Mouse (Mus musculus): Measurements from ENCODE around the gene Cd4. TPM values are rescaled to one million over a fixed set of nuclear protein-coding genes. Genes with fewer than 3 reads are reported as not detected.

Cd4 gene
- total and polyA plus RNA-seq, 3 experiments, result 0.26 to 1.6 (median 0.34) TPM

DNA sequence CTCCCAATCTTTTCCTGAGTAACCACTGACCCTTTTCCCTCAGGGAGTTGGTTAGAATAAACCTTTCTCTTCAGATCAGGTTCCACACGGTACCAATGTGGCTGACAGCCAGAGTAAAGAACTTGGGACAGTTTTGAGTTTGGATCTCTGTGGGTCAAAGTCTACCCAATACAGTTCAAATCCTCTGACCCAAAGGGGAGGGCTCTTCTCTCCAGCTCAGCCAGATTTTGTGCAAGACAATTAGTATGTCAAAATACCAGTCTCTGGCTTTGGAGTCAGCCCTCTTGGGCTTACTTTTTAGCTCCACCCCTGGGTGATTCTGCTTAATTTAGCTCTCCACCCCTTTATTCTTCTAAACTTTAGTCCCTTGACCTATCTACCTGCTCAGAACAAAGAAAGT lies 42.2 kb upstream of the Cd4 start:
- H3K27me3 ChIP-seq (replicated peaks), result no peaks in the 10 kb centered on the region
- in situ Hi-C loops (cut with MboI; ENCODE audit: low pct_ligation_motif_present, low pct_unique_long_range_greater_than_20kb, low sequenced_read_pairs), result loop anchor here (10.0 kb wide), 1 partner anchor 85 kb away; the partner anchor contains the start of gene Gnb3
- no peak for DNase-seq (ENCODE audit: extremely low read depth)
- peaks cover 5 to 18% of the 10 kb centered on the region in 2 experiments for H3K4me1 ChIP-seq (ENCODE audit: control insufficient read depth in 1 of 2, insufficient read depth in 2 of 2)
- peaks cover 2% of the 10 kb centered on the region for H3K9me3 ChIP-seq (replicated peaks; ENCODE audit: low read length)
- no peak for TF ChIP-seq MEF2A (IDR thresholded peaks at IDR 0.05; ENCODE audit: borderline replicate concordance, low read depth, low read length)
- no peak for TF ChIP-seq NELFE (IDR thresholded peaks at IDR 0.05; ENCODE audit: low read depth, low read length)
- no peak for TF ChIP-seq MXI1 (IDR thresholded peaks at IDR 0.05; ENCODE audit: low read depth, low read length)
- no peak for TF ChIP-seq E2F4 (IDR thresholded peaks at IDR 0.05; ENCODE audit: insufficient replicate concordance, low read depth, low read length)
- no peak for TF ChIP-seq MAX (IDR thresholded peaks at IDR 0.05; ENCODE audit: low read length)
- no peak for TF ChIP-seq RCOR1 (conservative IDR thresholded peaks at IDR 0.05; ENCODE audit: low read depth, low read length)
- no peak for TF ChIP-seq UBTF (IDR thresholded peaks at IDR 0.05; ENCODE audit: low read depth, low read length)
- H3K4me2 ChIP-seq (ENCODE audit: insufficient read depth, low read depth, poor library complexity, severe bottlenecking), result peak overlapping the region; percentile 83
- no peak overlapping the region for H3K27ac ChIP-seq (ENCODE audit: insufficient read depth, low read depth)
- peaks cover 21 to 27% of the 10 kb centered on the region in 2 experiments for H3K36me3 ChIP-seq (replicated peaks in 1 of 2; ENCODE audit: control insufficient read depth in 1 of 2, insufficient read depth in 1 of 2, low read length in 1 of 2)
- dilution Hi-C loops (cut with MboI; ENCODE audit: extremely low pct_ligation_motif_present, extremely low pct_unique_long_range_greater_than_20kb, low sequenced_read_pairs), result no loop called here
- peak overlapping the region; percentile 54; the same call in 1 of the 2 replicates for H3K9ac ChIP-seq (ENCODE audit: insufficient read depth, low read depth)
- H3K79me2 ChIP-seq (replicated peaks; ENCODE audit: control insufficient read depth, extremely low read depth, insufficient read depth, poor library complexity, severe bottlenecking), result peaks cover 14% of the 10 kb centered on the region
- peak overlapping the region; percentile 22 to 95 (median 43) for H3K4me3 ChIP-seq (replicated peaks in 1 of 3; ENCODE audit: low read depth in 2 of 3, low read length in 2 of 3, poor library complexity in 1 of 3)

DNA sequence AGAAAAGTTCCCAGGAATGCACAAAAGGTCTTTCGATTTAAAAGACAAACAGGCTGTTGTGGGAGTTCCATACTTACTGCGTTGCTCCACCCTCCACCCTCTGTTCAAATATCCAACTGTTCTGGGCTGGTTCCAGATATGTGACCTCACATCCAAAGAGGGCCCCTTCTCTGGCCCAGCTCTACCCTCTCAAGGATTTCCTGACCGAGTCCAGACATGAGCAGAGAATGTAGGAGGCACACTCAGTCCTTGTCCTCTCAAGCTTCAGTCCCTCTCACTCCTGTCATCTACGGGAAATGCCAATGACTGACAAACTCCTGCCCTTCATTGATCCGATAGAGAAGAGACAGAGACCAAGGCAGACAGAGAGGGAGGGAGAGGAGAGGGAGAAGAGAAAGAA lies 37.9 kb upstream of the Cd4 start:
- no peak overlapping the region for H3K9ac ChIP-seq (ENCODE audit: insufficient read depth, low read depth)
- H3K27me3 ChIP-seq (replicated peaks), result no peaks in the 10 kb centered on the region
- dilution Hi-C loops (cut with MboI; ENCODE audit: extremely low pct_ligation_motif_present, extremely low pct_unique_long_range_greater_than_20kb, low sequenced_read_pairs), result no loop called here
- peaks cover 0 to 19% of the 10 kb centered on the region in 2 experiments; a peak in 3 of 4 replicates for H3K4me1 ChIP-seq (ENCODE audit: control insufficient read depth in 1 of 2, insufficient read depth in 2 of 2)
- H3K4me2 ChIP-seq (ENCODE audit: insufficient read depth, low read depth, poor library complexity, severe bottlenecking), result no peak overlapping the region
- H3K27ac ChIP-seq (ENCODE audit: insufficient read depth, low read depth), result no peak overlapping the region
- TF ChIP-seq NELFE (IDR thresholded peaks at IDR 0.05; ENCODE audit: low read depth, low read length), result no peak
- TF ChIP-seq USF2 (conservative IDR thresholded peaks at IDR 0.05; ENCODE audit: low read depth, low read length), result no peak
- no peak for TF ChIP-seq UBTF (IDR thresholded peaks at IDR 0.05; ENCODE audit: low read depth, low read length)
- TF ChIP-seq ZNF384 (IDR thresholded peaks at IDR 0.05; ENCODE audit: low read depth, low read length), result no peak
- no peak for TF ChIP-seq JUN (IDR thresholded peaks at IDR 0.05; ENCODE audit: insufficient read depth, low read depth, low read length)
- no peak for TF ChIP-seq MAZ (IDR thresholded peaks at IDR 0.05; ENCODE audit: low read depth, low read length)
- no peak for TF ChIP-seq HCFC1 (IDR thresholded peaks at IDR 0.05; ENCODE audit: low read depth, low read length)
- TF ChIP-seq BHLHE40 (IDR thresholded peaks at IDR 0.05; ENCODE audit: low read depth, low read length), result no peak
- TF ChIP-seq POLR2A (IDR thresholded peaks at IDR 0.05; ENCODE audit: low read depth, low read length), result no peak
- no peak for TF ChIP-seq EP300 (IDR thresholded peaks at IDR 0.05; ENCODE audit: low read length)
- TF ChIP-seq IRF4 (IDR thresholded peaks at IDR 0.05; ENCODE audit: low read depth, low read length), result no peak
- TF ChIP-seq MAFK (IDR thresholded peaks at IDR 0.05; ENCODE audit: insufficient replicate concordance, low read length), result no peak
- TF ChIP-seq ZKSCAN1 (IDR thresholded peaks at IDR 0.05; ENCODE audit: borderline replicate concordance, low read depth, low read length), result no peak
- TF ChIP-seq JUND (conservative IDR thresholded peaks at IDR 0.05; ENCODE audit: low read depth, low read length), result no peak
- TF ChIP-seq MXI1 (IDR thresholded peaks at IDR 0.05; ENCODE audit: low read depth, low read length), result no peak
- no peaks in the 10 kb centered on the region for H3K9me3 ChIP-seq (replicated peaks; ENCODE audit: low read length)
- no peaks in the 10 kb centered on the region for H3K36me3 ChIP-seq (replicated peaks in 1 of 2; ENCODE audit: control insufficient read depth in 1 of 2, insufficient read depth in 1 of 2, low read length in 1 of 2)
- in situ Hi-C loops (cut with MboI; ENCODE audit: low pct_ligation_motif_present, low pct_unique_long_range_greater_than_20kb, low sequenced_read_pairs), result no loop called here
- H3K4me3 ChIP-seq (replicated peaks in 1 of 3; ENCODE audit: low read depth in 2 of 3, low read length in 2 of 3, poor library complexity in 1 of 3), result no peak overlapping the region
- DNase-seq (ENCODE audit: extremely low read depth), result no peak
- H3K79me2 ChIP-seq (replicated peaks; ENCODE audit: control insufficient read depth, extremely low read depth, insufficient read depth, poor library complexity, severe bottlenecking), result no peaks in the 10 kb centered on the region
